22 mouse cellular contexts compared by ENCODE assay signal in the genomic region with DNA sequence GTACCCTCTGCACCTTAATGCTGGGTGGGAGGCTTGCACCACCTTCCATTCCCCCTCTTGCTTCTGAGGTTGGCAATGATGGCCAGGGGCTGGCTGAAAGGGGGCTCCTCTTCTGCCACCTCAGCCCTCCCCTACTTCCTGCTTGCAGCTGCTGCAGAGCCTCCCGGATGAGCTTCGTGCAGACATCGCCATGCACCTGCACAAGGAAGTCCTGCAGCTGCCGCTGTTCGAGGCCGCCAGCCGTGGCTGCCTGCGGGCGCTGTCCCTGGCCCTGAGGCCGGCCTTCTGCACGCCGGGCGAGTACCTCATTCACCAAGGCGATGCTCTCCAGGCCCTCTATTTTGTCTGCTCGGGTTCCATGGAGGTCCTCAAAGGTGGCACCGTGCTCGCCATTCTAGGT. TPM values are rescaled to one million over a fixed set of nuclear protein-coding genes. Genes with fewer than 3 reads are reported as not detected.
DNase-seq lines count a peak whose midpoint lies in the region; ATAC-seq lines count a peak whose summit lies in the region.
"Had no signal": no experiment of that assay in that cellular context is flagged by ENCODE, and none has a peak within 500 bp of the region (broad histone marks: within the 10 kb centered on the region; RNA-seq: fewer than 3 reads in every experiment).

No protein-coding gene starts in this region.

- ATAC-seq in megakaryocyte-erythroid progenitor cell, adult 5-6 weeks (replicated peaks; ENCODE audit: low FRiP score, low TSS enrichment, poor library complexity, severe bottlenecking): no peak
- ATAC-seq: hindbrain, embryonic 16.5 days had no signal

- H3K27me3 ChIP-seq in limb, embryonic 10.5 days (ENCODE audit: low read depth, poor library complexity, severe bottlenecking): peaks cover 63% of the 10 kb centered on the region

- H3K36me3 ChIP-seq in limb, embryonic 10.5 days: no peaks in the 10 kb centered on the region
- H3K36me3 ChIP-seq: embryonic facial prominence, embryonic 13.5 days; heart, embryonic 13.5 days; lung, embryonic 15.5 days; neural tube, embryonic 15.5 days had no signal

- no peaks in the 10 kb centered on the region for H3K9me3 ChIP-seq in limb, embryonic 10.5 days (replicated peaks)
- H3K9me3 ChIP-seq: embryonic facial prominence, embryonic 13.5 days; heart, embryonic 13.5 days; lung, embryonic 15.5 days; neural tube, embryonic 15.5 days had no signal

- 71% methylated on average over 17 of the region's 17 CpGs for WGBS in limb, embryonic 10.5 days

- DNase-seq in A20 (ENCODE audit: low read depth, low spot score): peak; percentile 65
- peak; percentile 49 for DNase-seq in CD4-positive helper T cell, adult 2 months (ENCODE audit: low read depth, low spot score)
- no peak for DNase-seq in limb, embryonic 10.5 days (ENCODE audit: low spot score)
- peak; percentile 88 for DNase-seq in thymus, postnatal 0 days (ENCODE audit: low spot score)
- no peak for DNase-seq in layer of hippocampus, adult 11-12 months (ENCODE audit: low spot score)
- no peak for DNase-seq in urinary bladder, postnatal 14 days (ENCODE audit: low spot score)
- DNase-seq: cerebellum, adult 9-11 months; gastrocnemius, adult 2 months; heart, adult 11 months; heart, postnatal 36 days; kidney, adult 11 months; lung, postnatal 4 days; right cerebral cortex, postnatal 25 days had no signal

- 0 out of 2 replicates have a peak overlapping the region, but pooled peaks have one; percentile 26 for H3K27ac ChIP-seq in limb, embryonic 10.5 days
- H3K27ac ChIP-seq: embryonic facial prominence, embryonic 13.5 days; gastrocnemius, adult 2 months; heart, embryonic 13.5 days; liver, embryonic 14.5 days; lung, embryonic 15.5 days; neural tube, embryonic 15.5 days had no signal

- H3K4me3 ChIP-seq in limb, embryonic 10.5 days: no peak overlapping the region
- H3K4me3 ChIP-seq: embryonic facial prominence, embryonic 13.5 days; gastrocnemius, adult 2 months; heart, embryonic 13.5 days; lung, embryonic 15.5 days; neural tube, embryonic 15.5 days had no signal

- H3K4me1 ChIP-seq in limb, embryonic 10.5 days: peaks cover 22% of the 10 kb centered on the region
- H3K4me1 ChIP-seq: heart, embryonic 13.5 days; lung, embryonic 15.5 days; neural tube, embryonic 15.5 days had no signal

RNA-seq across cellular contexts. Expression of a gene that starts 9.1 kb away (rescaled TPM):
- polyA plus RNA-seq in limb, embryonic 10.5 days (2016; fragmentation: Nextera tagmentation; extraction: Ambion mirVana): 0.15 TPM in 1 of 2 replicates, not detected in the other
- polyA plus RNA-seq in thymus, postnatal 0 days (2015; fragmentation: Nextera tagmentation; extraction: Ambion mirVana): 20.0 and 20.8 TPM in 2 replicates
- not detected in 2 replicates for total RNA-seq in megakaryocyte-erythroid progenitor cell, adult 5-6 weeks (2014; fragmentation: Nextera tagmentation)
- total RNA-seq in megakaryocyte-erythroid progenitor cell, adult 5-6 weeks (2017): not detected in 2 replicates
- total RNA-seq: CH12.LX; gastrocnemius, adult 2 months; monocyte, adult 5-6 weeks had no signal

RNA-seq across cellular contexts. Expression of a gene that starts 18.0 kb away (rescaled TPM):
- 180 and 190 TPM in 2 replicates for polyA plus RNA-seq in limb, embryonic 10.5 days (2016; fragmentation: Nextera tagmentation; extraction: Ambion mirVana)
- 136 and 154 TPM in 2 replicates for polyA plus RNA-seq in thymus, postnatal 0 days (2015; fragmentation: Nextera tagmentation; extraction: Ambion mirVana)
- 59.7 and 60.4 TPM in 2 replicates for total RNA-seq in megakaryocyte-erythroid progenitor cell, adult 5-6 weeks (2014; fragmentation: Nextera tagmentation)
- total RNA-seq in megakaryocyte-erythroid progenitor cell, adult 5-6 weeks (2017): 23.4 and 35.3 TPM in 2 replicates

Comparison
In these comparisons a context has a peak if more than half of its experiments do, and no peak if none do; other contexts are left out.
1. DNase-seq: peak in A20 (single experiment), CD4-positive helper T cell, adult 2 months (single experiment) and thymus, postnatal 0 days (single experiment); none in limb, embryonic 10.5 days (single experiment), layer of hippocampus, adult 11-12 months (single experiment) and urinary bladder, postnatal 14 days (single experiment).
2. RNA of a gene that starts 9.1 kb away (polyA plus RNA-seq): 20.0 to 20.8 TPM in thymus, postnatal 0 days; 0.15 TPM in limb, embryonic 10.5 days; every median in the first group is over 10 times any median in the second.